Mouse (Mus musculus) forebrain, embryonic 11.5 days (tissue): ENCODE data around the gene Gemin4. TPM values are rescaled to one million over a fixed set of nuclear protein-coding genes. Genes with fewer than 3 reads are reported as not detected.

Experiments
- ATAC-seq: fragments of 200-750 bp; cut with Nextera tagmentation; replicated peaks from 2 replicates; pipeline ENCODE4 v1.8.0; 2017; ENCODE audit warnings: moderate TSS enrichment; ENCODE audit not compliant: low FRiP score
- DNase-seq: peaks from one replicate; pipeline ENCODE4 v3.0.0-alpha.2; 2017; ENCODE audit warnings: low spot score
- H3K27ac ChIP-seq: fragments of 300-500 bp; sonication (generic); 2 replicates; pipeline ENCODE4 v1.5.1; 2014; ENCODE audit warnings: low read depth, low read length
- H3K27me3 ChIP-seq: fragments of 300-500 bp; sonication (generic); 2 replicates; pipeline ENCODE4 v1.6.1; 2014; ENCODE audit warnings: mild to moderate bottlenecking, low read length, mixed read lengths; ENCODE audit not compliant: control insufficient read depth, insufficient read depth
- H3K36me3 ChIP-seq: fragments of 300-500 bp; sonication (generic); 2 replicates; pipeline ENCODE4 v1.6.1; 2014; ENCODE audit warnings: mild to moderate bottlenecking, low read length, moderate library complexity, mixed read lengths; ENCODE audit not compliant: control insufficient read depth, insufficient read depth
- H3K4me1 ChIP-seq: fragments of 300-500 bp; sonication (generic); replicated peaks from 2 replicates; pipeline ENCODE4 v1.6.1; 2014; ENCODE audit warnings: low read length, mixed read lengths; ENCODE audit not compliant: control insufficient read depth, insufficient read depth
- H3K4me2 ChIP-seq: fragments of 300-500 bp; sonication (generic); 2 replicates; pipeline ENCODE4 v1.6.1; 2014; ENCODE audit warnings: low read depth, mild to moderate bottlenecking, low read length, moderate library complexity, mixed read lengths; ENCODE audit not compliant: severe bottlenecking
- H3K4me3 ChIP-seq: fragments of 300-500 bp; sonication (generic); 2 replicates; pipeline ENCODE4 v1.5.1; 2014; ENCODE audit warnings: low read depth, low read length
- H3K9ac ChIP-seq: fragments of 300-500 bp; sonication (generic); 2 replicates; pipeline ENCODE4 v1.6.1; 2014; ENCODE audit warnings: low read length
- H3K9me3 ChIP-seq: fragments of 300-500 bp; sonication (generic); 2 replicates; pipeline ENCODE4 v1.6.1; 2016; ENCODE audit warnings: low read length, mixed read lengths; ENCODE audit not compliant: control insufficient read depth
- WGBS: fragments of 180-500 bp; shearing (Covaris S2); extraction: QIAGEN DNeasy Blood & Tissue Kit; methylation state at CpG from one replicate; pipeline ENCODE4 v1.1.7; 2014; 5-methylcytosine and 5-hydroxymethylcytosine counted together
- polyA plus RNA-seq: library from polyadenylated mRNA; unstranded; fragments of >200 nt; fragmentation: Nextera tagmentation; extraction: Ambion mirVana; gene quantifications from 2 replicates; pipeline ENCODE4 v1.2.1, GENCODE M21; 2014

Gene Gemin4
- 46.2 and 52.9 TPM in 2 replicates for polyA plus RNA-seq

DNA sequence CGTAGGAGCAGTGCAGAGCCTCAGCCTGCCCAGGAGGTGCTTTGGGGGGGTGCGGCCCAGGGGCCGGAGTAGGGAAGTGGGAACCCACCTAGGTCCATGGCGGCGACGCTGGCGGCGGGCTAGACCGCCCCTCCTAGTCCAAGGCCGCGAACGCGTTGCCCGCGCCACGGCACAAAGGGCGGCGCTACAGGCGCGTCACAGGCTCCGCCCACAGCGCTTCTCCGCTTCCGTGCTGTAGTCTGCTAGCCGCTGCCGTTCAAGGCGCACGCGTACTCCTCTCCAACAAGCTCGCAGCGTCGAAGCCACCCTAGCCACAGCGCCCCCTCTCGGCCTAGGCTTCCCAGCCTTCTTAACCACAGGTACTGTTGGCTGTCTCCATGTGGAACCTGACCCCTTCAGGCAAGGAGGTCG is at the start of gene Gemin4, which contains the start of gene Dbil5:
Gemin4 (minus strand) TSS at position 275 of the 411 bp plus-strand sequence.
Dbil5 (plus strand) TSS at position 219 of the 411 bp plus-strand sequence.
- WGBS, result under 1% methylated on average over 35 of the region's 35 CpGs
- Histone ChIP-seq H3K27me3 (no peaks in the 10 kb centered on the region), H3K36me3 (peaks cover 8% of the 10 kb centered on the region; the same call in 1 of the 2 replicates), H3K9me3 (no peaks in the 10 kb centered on the region), H3K4me2 (peak within 1 kb of the TSS; percentile 81), H3K9ac (peak within 1 kb of the TSS; percentile 98), H3K27ac (peak within 1 kb of the TSS; percentile 77), H3K4me3 (peak within 1 kb of the TSS; percentile 79), H3K4me1 (no peaks in the 10 kb centered on the region)
- DNase-seq, result peak; percentile 99
- peak; percentile 98 for ATAC-seq

DNA sequence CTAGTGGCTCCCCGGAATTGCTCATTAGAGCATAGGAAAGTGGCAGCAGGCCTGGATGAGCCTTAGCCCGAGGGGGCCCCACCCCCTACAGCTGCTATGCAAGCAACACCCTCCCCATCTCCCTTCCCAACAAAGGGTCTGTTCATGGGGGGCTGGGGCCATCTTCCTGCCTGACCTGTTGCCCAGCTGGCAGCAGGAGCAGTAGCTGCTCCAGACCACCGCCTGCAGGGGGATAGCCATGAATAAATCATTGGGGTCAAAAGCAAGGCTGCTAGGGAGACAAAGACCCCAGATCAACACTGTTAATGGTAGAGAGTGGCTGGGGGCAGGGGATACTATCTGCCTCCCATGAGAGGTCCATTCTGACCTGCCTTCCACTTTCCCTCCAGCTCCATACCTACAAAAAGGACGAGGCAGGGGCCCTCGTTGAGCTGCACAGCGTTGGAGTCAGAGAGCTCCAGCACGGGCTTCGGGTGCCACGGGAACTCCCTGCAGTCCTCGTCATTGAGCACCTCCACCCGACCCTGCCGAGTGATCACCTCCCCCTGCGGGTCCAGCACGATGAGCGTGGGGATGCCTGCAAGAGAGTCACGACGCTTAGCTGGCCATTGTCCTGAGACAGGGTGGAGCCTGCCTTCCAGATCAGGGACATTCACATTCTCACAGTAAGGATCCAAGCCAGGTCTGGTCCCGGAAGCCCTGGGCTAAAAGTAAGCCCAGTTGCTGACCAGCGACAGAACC is 45.3 kb upstream of the Gemin4 start:
- H3K36me3 ChIP-seq, result no peaks in the 10 kb centered on the region; the same call in 1 of the 2 replicates
- 10% methylated on average over 19 of the region's 19 CpGs for WGBS
- H3K27me3 ChIP-seq, result no peaks in the 10 kb centered on the region
- ATAC-seq (peak; percentile 35; the same call in 1 of the 2 replicates), DNase-seq (peak; percentile 72)
- no peak overlapping the region for H3K27ac ChIP-seq
- no peak overlapping the region for H3K4me3 ChIP-seq
- peak overlapping the region; percentile 27 for H3K9ac ChIP-seq
- H3K4me1 ChIP-seq, result peaks cover 40% of the 10 kb centered on the region
- H3K9me3 ChIP-seq, result no peaks in the 10 kb centered on the region
- no peak overlapping the region for H3K4me2 ChIP-seq

DNA sequence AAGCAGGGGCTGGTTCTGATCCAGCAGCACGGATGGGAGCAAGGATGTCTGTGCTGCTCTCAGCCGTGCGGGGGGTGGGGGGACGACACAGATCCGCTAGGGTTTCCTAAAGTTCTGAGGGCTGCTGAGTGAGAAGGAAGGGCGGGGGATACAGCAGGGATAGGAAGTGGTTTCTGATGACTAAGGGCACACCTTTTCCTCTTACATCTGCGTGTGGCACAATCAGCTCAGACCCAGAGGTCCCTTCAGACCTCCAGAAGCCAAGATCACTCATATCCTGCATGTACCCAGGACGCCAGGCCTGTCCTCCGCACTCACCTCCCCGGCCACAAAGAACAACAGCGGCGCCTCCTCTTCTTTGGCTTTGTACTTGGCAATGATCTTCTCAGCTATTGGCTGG is 43.8 kb upstream of the Gemin4 start:
- ATAC-seq (no peak), DNase-seq (no peak)
- Histone ChIP-seq H3K4me2 (no peak overlapping the region), H3K4me3 (no peak overlapping the region), H3K36me3 (no peaks in the 10 kb centered on the region; the same call in 1 of the 2 replicates), H3K9me3 (no peaks in the 10 kb centered on the region), H3K27me3 (no peaks in the 10 kb centered on the region), H3K27ac (no peak overlapping the region), H3K4me1 (peaks cover 34% of the 10 kb centered on the region), H3K9ac (no peak overlapping the region)
- 65% methylated on average over 12 of the region's 12 CpGs for WGBS

DNA sequence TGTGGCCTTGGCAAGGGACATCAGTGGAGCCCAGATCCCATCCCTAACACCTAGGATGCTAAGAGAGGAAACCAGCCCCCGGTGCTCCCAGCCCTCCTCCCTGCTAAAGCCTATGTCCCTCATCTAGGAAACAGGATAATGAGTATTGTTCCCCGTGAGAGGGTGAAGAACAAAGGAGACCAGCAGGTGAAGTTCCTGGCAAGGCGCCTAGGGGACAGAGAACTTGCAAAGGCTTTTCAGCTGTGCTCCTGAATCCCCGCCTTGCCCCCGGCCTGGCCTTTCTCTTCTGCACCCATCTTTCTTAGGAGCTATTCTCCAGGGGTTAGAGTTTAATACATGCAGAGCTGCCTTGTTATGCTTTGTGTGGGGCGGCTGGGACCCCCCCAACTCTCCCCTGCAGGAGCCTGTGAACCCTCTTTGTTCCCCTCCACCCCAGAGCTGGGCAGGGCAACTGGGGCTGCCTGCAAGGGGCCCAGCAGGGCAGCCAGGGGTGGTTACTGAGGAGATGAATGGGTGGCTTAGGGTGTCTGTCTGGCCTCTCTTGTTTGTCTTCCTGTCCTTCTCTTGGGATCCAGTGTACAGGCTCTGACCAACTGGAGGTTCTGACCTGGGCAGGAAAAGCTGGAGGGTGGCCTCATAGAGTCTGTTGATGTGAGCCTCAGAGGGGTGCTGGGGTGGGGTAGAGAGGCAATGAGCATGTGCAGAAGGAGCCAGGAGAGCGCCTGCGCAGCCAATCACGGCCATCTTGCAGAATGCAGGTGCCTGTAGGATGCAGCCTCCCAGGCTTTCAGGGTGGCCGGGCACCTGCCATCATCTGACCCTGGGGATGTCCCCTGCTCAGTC is 43.0 kb upstream of the Gemin4 start:
- no peak overlapping the region for H3K4me2 ChIP-seq
- H3K4me1 ChIP-seq, result peaks cover 33% of the 10 kb centered on the region
- no peaks in the 10 kb centered on the region for H3K27me3 ChIP-seq
- peak overlapping the region; percentile 29; the same call in 1 of the 2 replicates for H3K9ac ChIP-seq
- H3K4me3 ChIP-seq, result no peak overlapping the region
- DNase-seq (no peak), ATAC-seq (no peak)
- no peaks in the 10 kb centered on the region; the same call in 1 of the 2 replicates for H3K36me3 ChIP-seq
- peak overlapping the region; percentile 39 for H3K27ac ChIP-seq
- WGBS, result 38% methylated on average over 10 of the region's 10 CpGs
- no peaks in the 10 kb centered on the region for H3K9me3 ChIP-seq

DNA sequence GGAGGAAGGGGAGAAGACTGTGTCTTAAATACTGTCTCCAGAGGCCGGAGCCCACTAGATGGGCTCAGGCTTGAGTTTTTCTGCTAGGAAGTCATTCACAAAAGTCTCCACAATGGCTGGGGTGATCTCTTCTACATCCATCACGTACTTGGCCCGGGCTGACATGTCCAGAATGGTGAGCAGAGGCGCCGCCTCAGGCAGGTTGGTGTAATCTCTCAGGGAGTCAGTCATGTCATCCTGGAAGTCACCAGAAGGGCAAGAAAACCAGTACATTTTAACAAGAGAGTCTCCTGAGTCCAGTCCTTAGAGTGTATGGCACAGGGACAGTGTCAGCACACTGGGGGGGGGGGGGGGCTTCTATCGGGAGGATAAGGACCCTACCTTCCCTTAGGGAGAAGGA is 41.0 kb upstream of the Gemin4 start:
- no peak overlapping the region for H3K4me2 ChIP-seq
- 88% methylated on average over 6 of the region's 6 CpGs for WGBS
- DNase-seq (no peak), ATAC-seq (no peak)
- no peaks in the 10 kb centered on the region; the same call in 1 of the 2 replicates for H3K36me3 ChIP-seq
- H3K27me3 ChIP-seq, result no peaks in the 10 kb centered on the region
- peaks cover 36% of the 10 kb centered on the region for H3K4me1 ChIP-seq
- H3K27ac ChIP-seq, result no peak overlapping the region
- no peak overlapping the region for H3K4me3 ChIP-seq
- H3K9me3 ChIP-seq, result no peaks in the 10 kb centered on the region
- H3K9ac ChIP-seq, result no peak overlapping the region

DNA sequence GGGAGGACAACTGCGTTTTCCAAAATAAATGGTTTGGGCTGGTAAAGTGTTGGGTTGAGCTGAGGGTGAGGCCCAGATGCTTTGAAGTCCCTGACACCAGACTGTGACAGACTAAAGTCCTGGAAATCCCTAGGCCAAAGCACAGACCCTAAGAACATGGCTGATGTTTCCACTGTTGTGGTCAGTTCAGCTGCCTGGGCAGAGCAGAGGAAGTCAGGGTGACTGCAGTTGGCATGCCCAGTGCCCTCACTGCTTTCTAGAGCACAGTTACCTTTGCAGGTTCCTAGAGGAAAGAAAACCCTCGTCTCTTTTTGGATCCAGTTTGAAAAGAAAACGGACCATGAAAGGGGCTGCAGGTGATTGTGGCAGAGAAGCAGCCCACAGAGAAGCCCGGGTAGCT is 39.9 kb upstream of the Gemin4 start:
- WGBS, result 80% methylated on average over 4 of the region's 4 CpGs
- no peak for ATAC-seq
- peaks cover 26% of the 10 kb centered on the region for H3K4me1 ChIP-seq
- no peak overlapping the region for H3K27ac ChIP-seq
- no peaks in the 10 kb centered on the region; the same call in 1 of the 2 replicates for H3K36me3 ChIP-seq
- H3K4me3 ChIP-seq, result no peak overlapping the region
- no peaks in the 10 kb centered on the region for H3K9me3 ChIP-seq
- DNase-seq, result no peak
- H3K27me3 ChIP-seq, result no peaks in the 10 kb centered on the region
- no peak overlapping the region for H3K9ac ChIP-seq
- H3K4me2 ChIP-seq, result no peak overlapping the region

DNA sequence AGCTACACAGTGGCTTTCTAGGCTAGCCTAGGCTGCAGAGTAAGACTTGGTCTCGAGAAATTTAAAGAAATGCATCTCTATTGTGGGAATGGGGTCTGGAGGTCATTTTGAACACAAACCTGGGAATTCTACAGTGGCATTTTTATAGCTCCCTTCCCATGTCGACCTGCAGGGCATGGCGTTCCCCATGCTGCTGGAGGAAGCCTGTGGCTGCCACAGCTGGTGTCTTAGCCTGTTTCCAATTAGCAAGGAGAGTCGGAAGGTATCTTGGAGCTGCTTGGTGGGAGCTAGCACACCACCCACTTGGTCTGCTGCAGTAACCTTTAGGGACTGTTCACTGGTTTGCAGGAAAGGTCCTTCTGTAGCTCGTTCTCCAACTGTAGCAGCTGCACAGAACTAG is 38.7 kb upstream of the Gemin4 start:
- H3K9me3 ChIP-seq, result no peaks in the 10 kb centered on the region
- no peak for DNase-seq
- no peak overlapping the region for H3K9ac ChIP-seq
- H3K27ac ChIP-seq, result 0 out of 2 replicates have a peak overlapping the region, but pooled peaks have one; percentile 6
- no peak for ATAC-seq
- no peaks in the 10 kb centered on the region for H3K27me3 ChIP-seq
- H3K4me2 ChIP-seq, result no peak overlapping the region
- H3K4me1 ChIP-seq, result peaks cover 16% of the 10 kb centered on the region
- 68% methylated on average over 5 of the region's 5 CpGs for WGBS
- no peak overlapping the region for H3K4me3 ChIP-seq
- H3K36me3 ChIP-seq, result no peaks in the 10 kb centered on the region; the same call in 1 of the 2 replicates

DNA sequence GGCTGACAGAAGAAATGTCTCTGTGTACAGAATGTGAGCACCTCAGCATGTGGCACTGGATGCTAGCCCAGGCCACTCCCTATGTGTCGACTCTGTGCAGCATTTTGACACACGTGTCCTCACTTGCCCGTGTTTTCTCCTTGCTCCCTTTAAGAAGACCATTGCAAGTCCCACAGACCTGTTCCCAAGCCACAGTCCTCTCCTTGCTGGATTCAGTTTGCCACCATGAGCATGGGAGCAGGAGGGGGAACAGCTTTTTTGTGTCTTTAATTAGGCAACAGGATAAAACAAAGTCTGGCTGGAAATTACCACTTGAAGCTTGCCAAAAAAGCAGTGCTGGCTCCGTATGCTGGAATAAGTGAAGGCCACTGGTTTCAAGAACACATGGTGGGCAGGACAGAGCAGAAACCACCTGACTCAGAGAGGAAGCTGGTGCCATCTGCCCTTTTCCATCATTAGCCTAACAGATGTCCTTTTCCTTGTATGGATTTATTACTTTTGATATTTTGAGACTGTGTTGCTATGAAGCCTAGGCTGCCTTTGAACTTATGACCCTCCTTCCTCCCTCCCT is 38.1 kb upstream of the Gemin4 start:
- Histone ChIP-seq H3K4me1 (peaks cover 11% of the 10 kb centered on the region), H3K9ac (no peak overlapping the region), H3K4me2 (no peak overlapping the region), H3K4me3 (no peak overlapping the region), H3K9me3 (no peaks in the 10 kb centered on the region), H3K27me3 (no peaks in the 10 kb centered on the region), H3K36me3 (no peaks in the 10 kb centered on the region; the same call in 1 of the 2 replicates), H3K27ac (no peak overlapping the region)
- 72% methylated on average over 4 of the region's 4 CpGs for WGBS
- DNase-seq (no peak), ATAC-seq (no peak)
